18 mouse cellular contexts compared by ENCODE assay signal in genomic region chr13:24067553-24067952, GRCm38 (mm10).
DNase-seq lines count a peak whose midpoint lies in the region; ATAC-seq and TF ChIP-seq lines count a peak whose summit lies in the region.
"Had no signal": no experiment of that assay in that cellular context is flagged by ENCODE, and none has a peak within 500 bp of the region (broad histone marks: within the 10 kb centered on the region; RNA-seq: fewer than 3 reads in every experiment).

No protein-coding gene starts in this region.

- no peaks in the 10 kb centered on the region for H3K4me1 ChIP-seq in embryonic facial prominence, embryonic 14.5 days (ENCODE audit: control insufficient read depth, insufficient read depth, low read length)
- H3K4me1 ChIP-seq: heart, embryonic 12.5 days had no signal

- no peaks in the 10 kb centered on the region for H3K9me3 ChIP-seq in embryonic facial prominence, embryonic 14.5 days (ENCODE audit: control insufficient read depth, low read length)
- H3K9me3 ChIP-seq: heart, embryonic 12.5 days; neural tube, embryonic 13.5 days had no signal

- TF ChIP-seq CTCF in layer of hippocampus, adult 2 months (conservative IDR thresholded peaks at IDR 0.05): no peak

- no peak overlapping the region for H3K4me2 ChIP-seq in embryonic facial prominence, embryonic 14.5 days (ENCODE audit: low read depth, low read length)
- H3K4me2 ChIP-seq: heart, embryonic 12.5 days; neural tube, embryonic 13.5 days had no signal

- peaks cover 25% of the 10 kb centered on the region for H3K36me3 ChIP-seq in embryonic facial prominence, embryonic 14.5 days (ENCODE audit: control insufficient read depth, insufficient read depth, low read length)
- H3K36me3 ChIP-seq: neural tube, embryonic 13.5 days had no signal

- H3K4me3 ChIP-seq in layer of hippocampus, adult 2 months: no peak overlapping the region
- H3K4me3 ChIP-seq in embryonic facial prominence, embryonic 14.5 days (ENCODE audit: low read depth, low read length): no peak overlapping the region
- H3K4me3 ChIP-seq: heart, embryonic 12.5 days; neural tube, embryonic 13.5 days had no signal

- peak in 1 of 2 experiments; percentile 7 for DNase-seq in layer of hippocampus, adult 2 months (ENCODE audit: low spot score in 2 of 2)
- DNase-seq in layer of hippocampus, postnatal 36 days: no peak
- DNase-seq in embryo, embryonic 11 days: peak; percentile 29
- DNase-seq in embryonic facial prominence, embryonic 14.5 days (ENCODE audit: low spot score): peak; percentile 63
- DNase-seq in retina, embryonic 14.5 days (ENCODE audit: low spot score): peak; percentile 10
- no peak for DNase-seq in spleen, postnatal 10 days (ENCODE audit: low spot score in 2 of 2)
- DNase-seq in spleen, adult 12 weeks (ENCODE audit: low spot score): no peak
- DNase-seq: adrenal gland, postnatal 14 days; cerebellum, adult 2 months; heart, postnatal 4 days; kidney, adult 2 months; kidney, postnatal 25 days; right cerebral cortex, postnatal 4 days had no signal

- H3K27me3 ChIP-seq in embryonic facial prominence, embryonic 14.5 days (replicated peaks; ENCODE audit: control insufficient read depth, insufficient read depth, low read length): no peaks in the 10 kb centered on the region
- H3K27me3 ChIP-seq: neural tube, embryonic 13.5 days; Patski had no signal

- peak; percentile 79 for ATAC-seq in embryonic facial prominence, embryonic 14.5 days (ENCODE audit: low read depth)
- ATAC-seq: activated CD4-positive, CD25-positive, alpha-beta regulatory T cell, adult 4 months; Patski had no signal

- peak overlapping the region; percentile 32; the same call in 1 of the 2 replicates for H3K27ac ChIP-seq in layer of hippocampus, adult 2 months
- no peak overlapping the region for H3K27ac ChIP-seq in embryonic facial prominence, embryonic 14.5 days (replicated peaks; ENCODE audit: low read depth, low read length)
- H3K27ac ChIP-seq: liver, embryonic 14.5 days; neural tube, embryonic 13.5 days had no signal

- H3K9ac ChIP-seq in embryonic facial prominence, embryonic 14.5 days (ENCODE audit: low read depth, low read length): no peak overlapping the region
- H3K9ac ChIP-seq: heart, embryonic 12.5 days; liver, embryonic 14.5 days; neural tube, embryonic 13.5 days had no signal

- WGBS in embryonic facial prominence, embryonic 14.5 days: 51% methylated on average over 8 of the region's 8 CpGs

Comparison
In these comparisons a context has a peak if more than half of its experiments do, and no peak if none do; other contexts are left out.
1. DNase-seq: peak in embryo, embryonic 11 days (single experiment), embryonic facial prominence, embryonic 14.5 days (single experiment) and retina, embryonic 14.5 days (single experiment); none in layer of hippocampus, postnatal 36 days (0 of 2), spleen, postnatal 10 days (0 of 2) and spleen, adult 12 weeks (single experiment).